Mouse (Mus musculus) liver, embryonic 11.5 days (tissue): Measurements from ENCODE around the gene Atp2b4. TPM values are rescaled to one million over a fixed set of nuclear protein-coding genes. Genes with fewer than 3 reads are reported as not detected.
A peak's percentile ranks its signal among the peaks of the same experiment; 100 is the strongest.

Source experiments
- ATAC-seq: fragments of 200-750 bp; cut with Nextera tagmentation; replicated peaks from 2 replicates; pipeline ENCODE4 v1.8.0; 2017; ENCODE audit warnings: moderate number of reproducible peaks, mild to moderate bottlenecking, moderate TSS enrichment, moderate library complexity; ENCODE audit not compliant: low FRiP score
- DNase-seq: peaks from one replicate; pipeline ENCODE4 v3.0.0-alpha.2; 2017; ENCODE audit warnings: low spot score
- H3K27ac ChIP-seq: fragments of 300-500 bp; sonication (generic); 2 replicates; pipeline ENCODE4 v1.5.1; 2014; ENCODE audit warnings: mild to moderate bottlenecking, low read depth, low read length, control low read depth
- H3K27me3 ChIP-seq: fragments of 300-500 bp; sonication (generic); replicated peaks from 2 replicates; pipeline ENCODE4 v1.6.1; 2014; ENCODE audit warnings: low read length, mixed read lengths; ENCODE audit not compliant: control insufficient read depth, insufficient read depth
- H3K36me3 ChIP-seq: fragments of 300-500 bp; sonication (generic); 2 replicates; pipeline ENCODE4 v1.6.1; 2014; ENCODE audit warnings: mild to moderate bottlenecking, low read length, moderate library complexity, mixed read lengths; ENCODE audit not compliant: control insufficient read depth, insufficient read depth
- H3K4me1 ChIP-seq: fragments of 300-500 bp; sonication (generic); replicated peaks from 2 replicates; pipeline ENCODE4 v1.6.1; 2014; ENCODE audit warnings: low read length, mixed read lengths; ENCODE audit not compliant: control insufficient read depth, insufficient read depth
- H3K4me2 ChIP-seq: fragments of 300-500 bp; sonication (generic); 2 replicates; pipeline ENCODE4 v1.6.1; 2014; ENCODE audit warnings: mild to moderate bottlenecking, control low read depth, moderate library complexity
- H3K4me3 ChIP-seq: fragments of 300-500 bp; sonication (generic); 2 replicates; pipeline ENCODE4 v1.5.1; 2014; ENCODE audit warnings: low read depth, low read length, control low read depth
- H3K9ac ChIP-seq: fragments of 300-500 bp; sonication (generic); 2 replicates; pipeline ENCODE4 v1.6.1; 2014; ENCODE audit warnings: low read depth, low read length, control low read depth
- H3K9me3 ChIP-seq: fragments of 300-500 bp; sonication (generic); 2 replicates; pipeline ENCODE4 v1.6.1; 2016; ENCODE audit warnings: low read length, inconsistent platforms, mixed read lengths; ENCODE audit not compliant: control insufficient read depth
- WGBS: fragments of 180-500 bp; shearing (Covaris S2); extraction: QIAGEN DNeasy Blood & Tissue Kit; methylation state at CpG from one replicate; pipeline ENCODE4 v1.1.7; 2014; 5-methylcytosine and 5-hydroxymethylcytosine counted together
- polyA plus RNA-seq: library from polyadenylated mRNA; unstranded; fragments of >200 nt; fragmentation: Nextera tagmentation; extraction: Ambion mirVana; gene quantifications from 2 replicates; pipeline ENCODE4 v1.2.1, GENCODE M21; 2014

Atp2b4 gene
- polyA plus RNA-seq, 1 experiment from 2014 or later = 17.1 TPM

DNA sequence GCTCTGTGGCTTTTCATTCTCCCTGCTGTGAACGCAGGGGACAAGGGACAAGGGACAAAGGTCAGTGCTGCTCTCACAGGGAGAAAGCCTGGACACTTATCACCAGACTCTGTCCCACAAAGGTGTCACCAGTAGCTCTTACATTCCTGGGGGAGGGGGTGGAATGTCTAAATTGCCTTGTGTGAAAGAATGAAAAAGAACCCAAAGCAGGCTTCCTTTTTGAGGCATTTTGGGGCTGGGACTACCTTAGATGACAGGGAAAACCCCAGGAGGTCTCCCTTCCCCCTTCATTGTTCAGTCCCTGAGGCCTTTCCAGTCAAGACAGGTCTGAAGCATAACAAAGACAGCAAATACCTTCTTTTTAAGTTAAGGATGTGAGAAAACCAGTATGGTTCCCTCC lies 106.5 kb downstream of the Atp2b4 start:
- Histone ChIP-seq H3K27ac (no peak overlapping the region; the same call in 1 of the 2 replicates), H3K36me3 (no peaks in the 10 kb centered on the region), H3K4me1 (peaks cover 17% of the 10 kb centered on the region), H3K4me3 (no peak overlapping the region), H3K27me3 (no peaks in the 10 kb centered on the region), H3K9ac (no peak overlapping the region), H3K9me3 (no peaks in the 10 kb centered on the region), H3K4me2 (no peak overlapping the region)
- 12% methylated on average over 1 of the region's 1 CpGs for WGBS
- no peak for ATAC-seq
- DNase-seq = no peak

DNA sequence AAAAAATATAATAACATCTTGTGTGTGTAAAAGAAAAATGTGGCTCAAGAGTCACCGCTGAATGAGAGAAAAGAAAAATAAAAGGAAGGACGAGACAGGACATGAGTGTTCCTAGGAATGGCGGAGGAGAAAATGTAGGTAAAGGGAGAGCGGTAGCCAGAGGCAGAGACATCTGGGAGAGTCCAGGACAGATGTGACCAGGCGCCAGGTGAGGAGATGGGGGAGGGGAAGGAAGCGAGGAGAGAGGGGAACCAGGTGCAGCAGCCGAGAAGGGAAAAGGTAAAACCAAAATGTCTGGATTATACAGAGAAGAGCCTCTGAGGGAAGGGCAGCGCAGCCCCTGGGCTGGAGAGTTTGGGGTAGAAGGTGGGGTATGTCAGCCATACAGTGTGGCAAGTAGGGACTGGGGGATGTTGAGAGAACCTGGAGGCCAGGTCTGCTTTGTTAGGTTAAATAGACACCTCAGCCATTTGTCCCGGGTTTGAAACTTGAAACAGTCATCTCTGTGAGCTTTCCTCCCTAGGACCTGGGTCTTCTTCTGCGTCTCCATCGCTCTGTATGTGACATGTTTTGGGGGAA lies 107.2 kb downstream of the Atp2b4 start:
- no peak overlapping the region for H3K9ac ChIP-seq
- no peaks in the 10 kb centered on the region for H3K27me3 ChIP-seq
- DNase-seq (no peak), ATAC-seq (no peak)
- WGBS = 62% methylated on average over 11 of the region's 11 CpGs
- H3K4me1 ChIP-seq = peaks cover 17% of the 10 kb centered on the region
- H3K4me2 ChIP-seq = no peak overlapping the region
- H3K36me3 ChIP-seq = no peaks in the 10 kb centered on the region
- no peaks in the 10 kb centered on the region for H3K9me3 ChIP-seq
- H3K4me3 ChIP-seq = no peak overlapping the region
- H3K27ac ChIP-seq = no peak overlapping the region

DNA sequence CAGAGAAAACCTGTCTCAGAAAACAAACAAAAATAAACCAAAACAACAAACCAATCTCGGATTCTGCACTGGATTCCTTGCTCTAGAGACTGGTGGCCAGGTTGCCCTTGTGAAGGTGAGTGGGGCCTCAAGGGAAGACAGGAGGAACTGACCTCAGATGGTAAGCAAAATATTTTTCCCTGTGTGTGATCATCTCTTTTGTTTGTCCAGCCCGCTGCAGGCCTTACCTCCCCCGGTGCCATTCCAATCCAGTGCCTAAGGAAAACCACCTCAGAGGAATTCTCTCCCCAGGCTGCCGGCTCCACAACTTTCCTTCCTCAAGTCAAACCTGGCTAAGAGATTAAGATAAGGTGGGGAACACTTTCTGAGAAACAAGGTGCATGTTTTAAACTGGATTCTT lies 108.6 kb downstream of the Atp2b4 start:
- no peaks in the 10 kb centered on the region for H3K36me3 ChIP-seq
- no peaks in the 10 kb centered on the region for H3K9me3 ChIP-seq
- 54% methylated on average over 4 of the region's 4 CpGs for WGBS
- H3K27ac ChIP-seq = no peak overlapping the region
- H3K27me3 ChIP-seq = no peaks in the 10 kb centered on the region
- no peak overlapping the region for H3K4me3 ChIP-seq
- no peak overlapping the region for H3K9ac ChIP-seq
- ATAC-seq (no peak), DNase-seq (no peak)
- peaks cover 17% of the 10 kb centered on the region for H3K4me1 ChIP-seq
- H3K4me2 ChIP-seq = no peak overlapping the region

DNA sequence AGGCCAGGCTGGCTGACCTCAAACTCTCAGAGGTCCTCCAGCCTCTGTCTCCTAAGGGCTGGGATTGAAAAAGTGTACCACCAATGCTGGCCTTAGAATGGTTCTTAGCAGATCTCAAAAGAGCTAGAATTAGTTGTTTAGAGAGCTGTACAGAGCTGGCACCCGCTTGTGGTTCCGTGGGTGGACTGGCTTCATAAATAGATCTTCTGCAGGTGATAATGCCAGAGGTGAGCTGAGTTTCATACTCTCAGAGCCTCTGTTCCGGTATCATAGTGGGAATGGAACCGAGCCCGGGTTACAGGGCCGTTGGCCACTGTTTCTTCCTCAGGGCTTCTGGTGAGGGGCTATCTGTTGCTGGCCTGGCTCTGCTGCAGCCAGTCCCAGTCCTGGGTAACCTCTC lies 109.8 kb downstream of the Atp2b4 start:
- no peak overlapping the region for H3K4me2 ChIP-seq
- 85% methylated on average over 6 of the region's 6 CpGs for WGBS
- no peaks in the 10 kb centered on the region for H3K27me3 ChIP-seq

DNA sequence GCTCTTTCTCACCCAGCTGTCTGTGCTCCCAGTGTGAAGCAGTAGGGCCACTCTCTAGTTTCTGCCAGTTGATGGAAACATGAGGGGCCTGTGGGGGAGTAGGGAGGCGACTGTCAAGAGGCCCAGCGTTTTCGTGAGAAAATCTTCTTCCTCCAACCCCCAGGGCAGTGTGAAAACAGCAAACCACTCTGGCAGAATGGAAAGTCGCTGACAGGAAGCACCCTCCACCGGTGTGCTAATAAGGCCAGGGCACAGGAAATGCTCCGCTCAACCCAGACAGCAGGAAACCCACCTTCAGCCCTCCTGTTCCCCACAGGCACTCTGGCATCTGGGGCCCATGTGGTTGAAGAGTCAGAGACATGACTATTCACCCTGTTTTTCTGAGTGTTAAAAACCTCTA lies 110.9 kb downstream of the Atp2b4 start, which contains the start of gene Lax1:
TSS of gene Lax1 (minus strand) at position 212 of the 400 bp plus-strand sequence.
- Histone ChIP-seq H3K27me3 (no peaks in the 10 kb centered on the region), H3K4me3 (no peak within 1 kb of the TSS), H3K36me3 (no peaks in the 10 kb centered on the region), H3K27ac (no peak within 1 kb of the TSS), H3K9ac (no peak within 1 kb of the TSS), H3K4me2 (no peak within 1 kb of the TSS), H3K4me1 (peaks cover 8% of the 10 kb centered on the region), H3K9me3 (no peaks in the 10 kb centered on the region)
- ATAC-seq (no peak), DNase-seq (no peak)
- 16% methylated on average over 6 of the region's 6 CpGs for WGBS

More for the DNA sequence above, 109.8 kb downstream of the Atp2b4 start:
- H3K4me3 ChIP-seq = no peak overlapping the region
- H3K27ac ChIP-seq = no peak overlapping the region
- H3K9ac ChIP-seq = no peak overlapping the region
- DNase-seq (no peak), ATAC-seq (no peak)
- H3K4me1 ChIP-seq = peaks cover 14% of the 10 kb centered on the region
- no peaks in the 10 kb centered on the region for H3K36me3 ChIP-seq
- no peaks in the 10 kb centered on the region for H3K9me3 ChIP-seq

DNA sequence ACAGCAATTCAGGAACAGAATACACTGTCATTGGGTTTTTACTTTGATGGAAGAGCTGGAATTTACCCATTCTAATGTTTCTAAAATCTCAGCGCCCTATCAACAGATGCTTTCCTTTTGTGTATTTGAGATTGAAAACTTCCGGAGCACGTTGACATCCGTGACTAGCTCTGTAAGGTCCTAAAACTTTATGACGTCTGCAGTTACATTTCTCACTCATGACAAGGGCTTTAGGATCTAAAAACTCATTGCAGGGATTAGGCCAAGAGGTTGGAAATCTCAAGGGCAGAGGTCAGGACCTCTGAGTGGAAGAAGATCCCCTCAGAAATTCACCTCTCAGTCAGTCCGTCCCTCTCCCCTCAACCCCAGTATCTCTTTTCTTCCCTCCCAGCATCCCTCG lies 112.5 kb downstream of the Atp2b4 start:
- Histone ChIP-seq H3K9me3 (no peaks in the 10 kb centered on the region), H3K36me3 (no peaks in the 10 kb centered on the region), H3K9ac (no peak overlapping the region), H3K27ac (no peak overlapping the region), H3K4me3 (no peak overlapping the region), H3K27me3 (no peaks in the 10 kb centered on the region), H3K4me1 (peaks cover 2% of the 10 kb centered on the region; the same call in 1 of the 2 replicates), H3K4me2 (no peak overlapping the region)
- no peak for ATAC-seq
- no peak for DNase-seq
- WGBS = 70% methylated on average over 7 of the region's 7 CpGs

DNA sequence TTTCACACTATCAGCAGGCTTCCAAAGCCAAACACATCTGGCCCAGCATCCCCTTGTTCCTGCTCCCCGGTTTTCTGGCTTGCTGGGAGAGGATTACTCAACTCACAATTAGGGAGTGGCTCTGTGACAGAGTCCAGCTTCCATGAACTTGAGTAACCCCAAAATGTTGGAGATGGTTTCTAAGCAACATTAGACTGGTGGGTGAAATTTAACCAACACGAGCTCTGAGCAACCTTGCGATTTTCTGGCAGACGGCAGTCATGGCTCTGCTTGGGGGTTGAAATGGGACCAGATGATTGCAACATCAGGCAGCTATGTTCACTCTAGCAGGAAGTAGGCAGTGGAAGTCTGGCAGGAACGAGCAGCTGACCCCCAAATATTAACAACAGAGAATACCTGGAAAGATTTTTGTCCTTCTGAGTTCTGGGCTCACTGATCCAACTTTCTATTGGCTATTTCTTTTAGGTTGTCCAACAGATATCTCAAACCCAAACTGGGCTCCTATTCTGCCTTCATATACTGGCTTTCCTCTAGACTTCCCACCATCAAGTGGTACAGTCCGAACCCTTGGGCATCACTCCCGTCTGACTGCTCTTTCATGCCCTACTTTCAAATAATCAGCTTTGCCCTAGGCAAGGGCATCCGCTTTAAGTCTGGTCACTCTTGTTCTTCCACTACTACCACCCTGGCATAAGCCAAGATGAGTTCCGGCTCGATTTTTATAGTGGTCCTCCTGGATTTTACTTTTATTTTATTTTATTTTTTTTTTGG lies 114.9 kb downstream of the Atp2b4 start:
- H3K4me3 ChIP-seq = no peak overlapping the region
- H3K4me1 ChIP-seq = peaks cover 2% of the 10 kb centered on the region; the same call in 1 of the 2 replicates
- DNase-seq (no peak), ATAC-seq (peak; percentile 72)
- no peaks in the 10 kb centered on the region for H3K9me3 ChIP-seq
- 0 out of 2 replicates have a peak overlapping the region, but pooled peaks have one; percentile 43 for H3K27ac ChIP-seq
- H3K4me2 ChIP-seq = no peak overlapping the region
- H3K27me3 ChIP-seq = no peaks in the 10 kb centered on the region
- H3K36me3 ChIP-seq = no peaks in the 10 kb centered on the region
- no peak overlapping the region for H3K9ac ChIP-seq
- WGBS = 73% methylated on average over 10 of the region's 10 CpGs

DNA sequence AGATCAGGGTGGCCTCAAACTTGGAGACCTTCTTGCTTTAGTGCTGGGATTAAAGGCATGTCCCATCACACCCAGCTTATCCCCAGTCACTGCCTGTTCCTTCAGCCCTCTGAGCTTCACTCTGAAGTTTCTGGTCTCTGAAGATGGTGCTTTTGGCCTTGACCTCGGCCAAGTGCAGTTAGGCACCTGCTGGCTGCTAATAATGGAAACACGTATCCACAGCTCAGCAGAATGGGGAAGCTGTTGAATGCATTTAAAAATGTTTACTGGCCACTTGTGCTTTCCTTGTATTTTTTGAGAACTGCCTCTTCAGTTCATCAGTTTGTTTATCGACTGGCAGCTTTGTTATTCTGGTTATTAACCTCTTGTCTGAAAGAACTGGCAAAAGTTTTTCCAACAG lies 129.0 kb downstream of the Atp2b4 start:
- H3K9me3 ChIP-seq = no peaks in the 10 kb centered on the region
- no peak overlapping the region for H3K27ac ChIP-seq
- no peak overlapping the region for H3K4me3 ChIP-seq
- H3K27me3 ChIP-seq = no peaks in the 10 kb centered on the region
- no peak overlapping the region for H3K4me2 ChIP-seq
- H3K4me1 ChIP-seq = no peaks in the 10 kb centered on the region
- H3K9ac ChIP-seq = no peak overlapping the region
- ATAC-seq (no peak), DNase-seq (no peak)
- 59% methylated on average over 3 of the region's 3 CpGs for WGBS
- H3K36me3 ChIP-seq = no peaks in the 10 kb centered on the region

DNA sequence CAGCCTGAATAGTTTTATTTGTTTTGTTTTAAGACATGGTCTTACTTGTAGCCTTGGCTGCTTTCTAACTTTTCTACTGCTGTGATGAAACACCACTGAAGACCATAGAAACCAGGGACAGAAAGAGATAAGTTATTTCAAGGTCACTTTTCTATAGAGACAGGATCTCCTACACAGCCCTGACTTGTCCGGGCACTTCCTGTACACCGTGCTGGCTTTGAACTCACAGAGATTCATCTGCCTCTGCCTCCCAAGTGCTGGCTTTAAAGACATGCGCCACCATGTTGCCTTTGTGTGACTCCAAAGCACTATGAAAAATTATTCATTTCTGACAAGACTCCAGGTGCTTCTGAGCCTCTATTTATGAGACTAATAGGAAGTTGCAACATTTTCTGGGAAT lies 129.6 kb downstream of the Atp2b4 start:
- H3K27me3 ChIP-seq = no peaks in the 10 kb centered on the region
- no peak overlapping the region for H3K4me2 ChIP-seq
- no peaks in the 10 kb centered on the region for H3K4me1 ChIP-seq
- no peaks in the 10 kb centered on the region for H3K9me3 ChIP-seq
- ATAC-seq = no peak
- H3K4me3 ChIP-seq = no peak overlapping the region
- no peak for DNase-seq
- WGBS = 70% methylated on average over 3 of the region's 3 CpGs
- no peak overlapping the region for H3K27ac ChIP-seq
- H3K9ac ChIP-seq = no peak overlapping the region
- H3K36me3 ChIP-seq = no peaks in the 10 kb centered on the region
